Mouse (Mus musculus) skeletal muscle tissue, adult 2 months (tissue): ENCODE data around the gene Aak1.
A peak's percentile ranks its signal among the peaks of the same experiment; 100 is the strongest.

ENCODE experiments used
- DNase-seq: peaks from one replicate; pipeline ENCODE4 v3.0.0-alpha.2; 2012; ENCODE audit warnings: low read depth, low spot score

Gene Aak1

DNA sequence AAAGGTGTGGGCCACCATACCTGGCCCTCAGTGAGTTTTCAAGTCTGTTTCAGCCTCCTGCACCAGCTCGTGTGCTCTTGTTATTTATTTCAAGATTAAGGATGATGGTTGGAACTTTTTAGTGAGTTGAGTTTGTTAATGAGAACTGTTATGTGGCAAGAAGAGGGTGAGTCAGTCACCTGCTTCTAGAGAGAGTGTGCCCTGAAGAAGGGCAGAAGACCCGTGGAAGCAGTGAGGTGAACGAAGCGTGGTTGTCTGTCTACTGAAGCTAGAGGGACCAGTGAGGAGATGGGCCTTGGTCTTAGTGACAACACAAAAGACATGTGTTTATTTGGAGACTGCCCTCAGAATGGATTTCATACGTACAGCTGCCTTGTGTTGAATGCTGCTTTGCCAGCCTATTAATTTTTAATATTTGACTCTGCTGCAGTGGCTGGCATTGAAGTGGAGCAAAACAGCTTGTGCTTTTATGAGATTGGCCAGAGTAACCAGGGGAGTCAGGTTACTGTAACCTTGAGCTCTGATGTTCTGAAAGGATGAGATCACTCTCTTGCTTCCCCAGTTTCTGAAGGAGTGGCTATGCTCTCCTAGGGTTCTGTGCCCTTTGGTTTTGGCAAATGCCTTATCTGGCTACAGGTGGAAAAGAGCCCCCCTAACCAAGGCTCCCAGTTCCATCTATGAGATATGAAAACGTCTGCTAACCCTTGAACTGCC, 36.7 kb downstream of the Aak1 start:
- peak; percentile 73 for DNase-seq

DNA sequence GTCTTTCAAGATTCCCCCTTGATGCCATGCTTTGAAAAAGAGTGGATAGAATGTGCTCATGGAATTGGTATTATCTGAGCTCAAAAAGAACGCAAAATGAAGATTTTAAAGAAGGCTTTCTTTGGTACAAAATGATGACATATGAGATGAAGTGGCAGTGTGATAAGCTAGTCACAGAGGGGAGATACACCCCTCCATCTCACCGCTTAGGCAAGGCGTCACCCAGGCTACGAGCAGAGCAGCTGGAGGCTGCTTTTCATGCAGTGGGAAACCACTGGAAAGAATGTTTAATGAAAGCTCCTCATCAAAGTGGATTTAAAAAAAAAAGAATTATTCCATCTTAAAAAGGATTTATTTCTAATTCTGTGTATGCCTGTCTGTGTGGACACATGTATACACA, 37.5 kb downstream of the Aak1 start:
- DNase-seq = no peak

DNA sequence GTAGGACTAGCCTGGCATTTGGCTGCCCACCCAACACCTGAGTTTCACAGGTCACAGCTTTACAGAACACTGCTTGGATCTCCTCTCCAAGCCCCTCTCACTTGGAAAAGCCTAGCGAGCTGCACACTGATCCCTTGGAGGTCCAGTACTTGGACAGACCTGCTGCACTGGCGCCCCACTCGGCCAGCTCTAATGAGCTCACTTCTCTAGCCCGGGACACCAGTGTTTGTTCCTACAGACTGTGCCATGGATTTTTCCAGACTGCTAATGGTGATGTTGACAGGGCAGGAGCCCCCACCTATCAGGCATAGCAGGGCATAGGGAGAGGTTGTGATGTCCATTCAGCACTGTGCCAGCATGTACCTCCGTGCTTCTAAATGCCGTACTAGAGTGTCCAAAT, 48.2 kb downstream of the Aak1 start:
- no peak for DNase-seq

DNA sequence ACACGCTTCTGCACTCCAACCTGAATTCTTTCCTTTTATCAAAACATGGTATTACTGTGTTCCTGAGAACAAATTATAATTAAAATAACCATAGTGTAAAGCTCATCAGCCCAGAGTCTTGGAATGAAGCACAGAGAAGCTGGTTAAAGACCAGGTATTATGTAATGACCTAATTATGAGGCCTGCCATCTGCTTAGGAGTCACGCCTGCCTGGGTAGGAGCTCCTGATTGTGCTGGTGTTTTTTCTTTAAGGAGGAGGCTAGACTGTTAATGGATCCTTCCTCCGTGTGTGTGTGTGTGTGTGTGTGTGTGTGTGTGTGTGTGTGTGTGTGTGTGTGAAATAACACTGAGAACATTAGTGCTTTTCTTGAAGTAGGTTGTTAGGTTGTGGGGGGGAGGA, 49.7 kb downstream of the Aak1 start:
- DNase-seq = no peak

DNA sequence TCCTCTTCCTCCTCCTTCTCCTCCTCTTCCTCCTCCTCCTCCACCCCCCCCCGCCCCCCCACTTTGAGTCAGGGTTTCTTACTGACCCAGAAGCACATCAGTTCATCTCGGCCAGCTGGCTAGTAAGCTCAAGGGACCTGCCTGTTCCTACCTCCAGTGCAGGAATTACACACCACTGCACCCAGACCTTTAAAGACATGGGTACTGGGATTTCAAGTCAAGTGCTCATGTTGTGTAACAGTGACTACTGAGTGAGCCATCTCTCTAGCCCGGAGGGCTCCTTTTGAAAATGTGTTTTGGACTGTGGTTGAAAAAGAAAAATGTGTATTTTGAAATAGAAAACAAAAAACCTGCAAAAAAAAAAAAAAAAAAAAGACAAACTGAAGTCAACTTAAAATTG, 50.6 kb downstream of the Aak1 start:
- peak; percentile 55 for DNase-seq

DNA sequence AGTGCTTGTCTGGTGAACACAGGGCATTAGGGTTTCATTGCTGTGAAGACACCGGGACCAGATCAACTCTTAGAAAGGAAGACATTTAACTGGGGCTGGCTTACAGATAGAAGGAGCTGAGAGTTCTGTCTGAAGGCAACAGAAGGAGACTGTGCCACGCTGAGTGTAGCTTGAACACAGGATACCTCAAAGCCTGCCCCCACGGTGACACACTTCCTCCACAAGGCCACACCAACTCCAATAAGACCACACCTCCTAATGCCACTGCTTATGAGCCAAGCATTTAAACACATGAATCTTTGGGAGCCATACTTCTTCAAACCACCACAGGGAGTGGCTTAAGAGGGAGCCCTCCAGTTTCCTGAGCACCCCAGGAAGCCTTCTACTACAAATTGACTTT, 51.2 kb downstream of the Aak1 start:
- DNase-seq = no peak

DNA sequence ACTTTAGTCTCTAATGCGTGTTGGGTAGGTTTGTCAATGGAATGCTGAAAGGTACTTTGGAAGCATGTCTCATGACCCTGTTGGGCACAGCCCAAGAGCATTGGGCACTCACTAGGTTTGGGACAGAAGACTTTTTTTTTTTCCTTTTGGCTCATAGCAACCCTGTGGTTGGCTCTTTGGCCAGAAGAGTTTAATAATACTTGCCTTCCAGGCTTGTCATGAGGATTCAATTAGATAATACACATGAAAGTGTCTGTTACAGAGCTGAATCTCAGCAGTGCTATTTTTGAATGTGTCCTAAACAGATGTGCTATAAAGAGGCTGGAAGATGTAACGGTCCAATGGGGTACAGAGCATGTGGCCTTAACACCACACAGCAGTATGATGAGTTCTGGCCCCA, 56.2 kb downstream of the Aak1 start:
- DNase-seq = peak; percentile 58

DNA sequence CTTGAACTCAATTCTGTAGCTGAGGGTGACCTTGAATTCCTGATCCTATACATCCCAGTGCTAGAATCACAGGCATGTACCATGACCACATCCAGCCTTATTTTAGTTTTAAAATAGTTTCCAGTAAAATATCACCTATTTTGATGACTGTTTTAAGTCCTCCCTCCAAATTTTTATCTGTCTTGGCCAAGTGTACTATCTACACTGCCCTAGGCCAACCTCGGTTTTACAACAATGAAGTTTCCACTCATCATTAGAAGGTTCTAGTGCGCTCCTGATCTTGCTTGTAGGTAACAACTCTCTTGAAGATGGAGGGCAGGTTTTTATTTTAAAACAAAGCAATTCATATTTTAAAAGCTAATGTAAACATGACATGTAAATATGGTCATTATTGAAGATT, 57.9 kb downstream of the Aak1 start:
- no peak for DNase-seq

DNA sequence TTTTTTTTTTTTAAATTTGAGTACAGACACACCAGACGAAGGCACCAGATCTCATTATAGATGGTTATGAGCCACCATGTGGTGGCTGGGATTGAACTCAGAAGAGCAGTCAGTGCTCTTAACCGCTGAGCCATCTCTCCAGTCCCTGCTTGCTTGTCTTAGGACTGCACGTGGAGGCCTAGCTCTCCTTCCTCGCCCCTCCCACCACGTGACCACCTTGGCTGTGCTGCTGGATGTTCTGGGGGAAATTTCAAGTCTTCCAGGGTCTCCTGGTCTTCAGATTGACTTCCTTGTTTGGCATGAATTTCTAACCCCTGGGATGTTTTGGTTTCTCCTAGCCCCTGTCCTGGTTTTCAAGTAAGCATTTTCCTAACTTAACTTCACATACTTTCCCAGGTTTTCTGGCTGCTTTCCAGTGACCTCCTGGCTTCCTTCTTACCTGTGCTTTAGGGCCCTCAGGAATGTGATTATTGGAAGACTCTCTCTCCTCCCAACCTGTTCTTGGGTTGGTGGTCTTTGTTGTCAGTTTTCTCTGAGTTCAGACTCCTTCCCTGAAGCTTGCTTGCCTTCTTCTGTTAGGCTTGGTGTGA, 59.3 kb downstream of the Aak1 start:
- no peak for DNase-seq

DNA sequence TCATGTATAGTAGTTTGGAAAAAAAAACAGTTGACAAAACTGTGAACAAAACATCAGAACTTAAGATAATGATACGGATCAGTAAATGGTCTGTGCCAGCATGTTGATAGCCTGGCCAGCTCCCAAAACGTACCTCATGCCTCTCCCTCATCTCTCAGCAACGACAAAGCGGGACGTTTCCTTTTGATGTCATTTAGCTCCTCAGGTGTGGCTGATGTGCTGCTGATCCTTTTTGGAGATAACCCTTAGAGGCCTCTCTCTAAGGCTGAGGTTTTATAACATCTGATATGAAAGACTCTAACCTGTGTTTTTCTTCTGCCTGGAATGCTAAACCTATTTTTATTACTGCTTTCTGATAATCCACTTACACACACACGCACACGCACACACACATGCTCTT, 60.6 kb downstream of the Aak1 start:
- no peak for DNase-seq

DNA sequence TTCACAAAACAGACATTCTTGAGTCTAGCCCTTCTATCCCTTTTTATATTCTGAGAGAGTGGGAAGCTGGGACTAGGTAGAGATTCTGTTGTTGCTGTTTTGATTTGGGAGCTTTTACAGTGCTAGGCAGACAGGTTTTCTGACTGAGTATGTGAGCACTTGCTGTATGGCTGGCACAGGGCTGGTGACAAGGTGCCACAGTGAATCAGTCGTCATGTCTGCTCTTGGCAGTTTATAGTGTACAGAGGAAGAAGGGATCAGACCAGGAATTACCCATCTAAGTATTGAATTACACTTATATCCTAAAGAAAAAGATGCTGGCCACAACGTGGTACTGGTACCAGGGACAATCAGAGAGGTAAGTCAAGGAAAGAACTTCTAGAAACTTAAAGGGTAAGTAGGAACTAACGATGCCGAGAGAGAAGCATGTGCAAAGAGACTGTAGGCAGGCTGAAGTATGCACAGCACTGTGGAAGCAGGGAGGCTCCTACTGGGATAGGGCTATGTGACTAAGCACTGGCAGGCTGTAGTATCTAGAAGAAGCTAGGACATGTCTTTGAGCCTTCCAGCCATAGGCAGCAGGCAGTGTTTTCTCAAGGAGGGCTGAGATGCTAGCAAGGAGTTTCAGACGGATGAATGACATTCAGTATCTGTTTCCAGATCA, 67.0 kb downstream of the Aak1 start:
- DNase-seq = no peak

DNA sequence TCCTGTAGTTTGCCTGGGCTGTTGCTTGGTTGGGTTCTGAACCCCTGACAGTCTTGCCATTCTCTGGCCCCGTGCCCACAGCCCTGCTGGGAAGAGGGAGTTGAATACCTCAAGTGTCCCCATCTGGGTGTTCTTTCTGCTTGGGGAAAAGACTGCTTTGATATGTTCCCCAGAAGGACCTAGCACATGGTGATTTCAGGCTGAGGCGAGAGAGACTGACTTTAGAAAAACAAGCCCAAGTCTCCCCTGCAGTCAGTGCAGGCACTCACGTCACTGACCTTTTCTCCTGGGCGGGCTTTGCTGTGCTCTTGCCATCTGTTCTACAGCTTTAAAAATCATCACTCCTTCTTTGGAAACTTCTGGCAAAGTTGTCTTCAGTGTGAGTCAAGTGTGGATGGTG, 67.9 kb downstream of the Aak1 start:
- peak; percentile 56 for DNase-seq

DNA sequence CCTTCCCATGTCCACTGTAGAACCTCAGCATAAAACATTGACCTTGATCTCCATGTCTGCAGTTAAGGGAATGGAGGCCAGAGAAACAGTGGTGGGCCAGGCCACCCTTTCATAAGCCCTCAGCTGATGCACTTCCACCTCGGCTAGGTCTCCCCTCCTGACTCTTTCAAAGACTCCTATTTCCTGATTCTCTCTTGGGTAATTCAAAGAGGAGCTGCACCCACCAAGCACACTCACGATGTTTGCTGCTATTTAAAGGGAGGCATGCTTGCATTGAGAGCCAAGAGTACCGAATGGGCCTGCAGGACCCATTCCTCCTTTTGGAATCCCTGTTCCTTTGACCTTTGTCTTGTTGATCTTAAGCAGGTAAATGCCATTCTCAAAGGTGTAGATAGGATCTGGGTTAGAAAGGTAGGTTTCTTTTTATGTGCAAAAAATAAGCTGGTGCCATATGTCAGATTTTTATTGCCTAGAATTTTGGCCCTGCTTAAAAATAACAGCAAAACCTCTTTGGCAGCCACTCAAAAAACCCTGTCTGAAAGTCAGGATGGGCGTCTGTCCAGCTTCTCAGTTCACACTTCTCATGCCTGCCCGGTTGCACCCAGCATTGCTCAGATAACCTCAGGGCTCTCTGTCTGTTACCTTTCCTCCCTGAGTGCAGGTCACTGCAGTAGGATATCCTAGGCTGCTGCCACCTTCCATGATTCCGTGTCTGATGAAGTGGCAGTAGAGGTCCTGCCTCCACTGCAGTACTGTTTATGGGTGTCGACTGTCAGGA, 68.9 kb downstream of the Aak1 start:
- peak; percentile 62 for DNase-seq

DNA sequence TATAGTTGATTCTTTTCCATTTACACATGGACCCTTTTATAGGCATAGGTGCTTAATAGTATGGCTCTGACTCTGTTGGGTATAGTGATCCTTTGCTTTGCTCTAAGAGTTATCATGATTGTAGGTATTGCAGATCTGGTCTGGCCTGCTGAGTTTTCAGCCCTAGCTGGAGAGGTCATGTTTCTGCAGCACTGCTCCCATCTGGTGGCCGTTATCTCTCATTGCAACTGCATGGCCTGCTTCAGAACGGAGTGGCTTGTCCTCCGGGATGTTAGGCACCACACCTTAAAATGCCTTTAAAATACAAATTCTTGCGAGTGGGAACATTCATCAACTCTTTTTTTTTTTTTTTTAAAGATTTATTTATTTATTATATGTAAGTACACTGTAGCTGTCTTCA, 72.6 kb downstream of the Aak1 start:
- peak; percentile 71 for DNase-seq

DNA sequence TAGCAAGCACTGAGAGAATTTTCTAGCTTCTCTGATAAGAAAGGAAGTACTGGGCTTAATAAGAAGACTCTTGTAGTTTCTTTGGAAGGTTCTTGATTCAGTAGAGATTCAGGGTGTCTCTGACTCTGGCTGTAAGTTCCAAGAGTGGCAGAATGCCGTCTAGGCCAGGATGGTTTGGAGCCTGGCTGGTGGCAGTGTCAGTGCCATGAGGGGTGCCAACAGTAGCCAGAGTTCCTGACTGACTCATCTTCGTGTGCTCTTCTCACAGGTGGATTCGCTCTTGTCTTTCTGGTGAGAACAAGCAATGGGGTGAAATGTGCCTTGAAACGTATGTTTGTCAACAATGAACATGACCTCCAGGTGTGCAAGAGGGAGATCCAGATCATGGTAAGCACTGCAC, 75.4 kb downstream of the Aak1 start:
- DNase-seq = no peak

DNA sequence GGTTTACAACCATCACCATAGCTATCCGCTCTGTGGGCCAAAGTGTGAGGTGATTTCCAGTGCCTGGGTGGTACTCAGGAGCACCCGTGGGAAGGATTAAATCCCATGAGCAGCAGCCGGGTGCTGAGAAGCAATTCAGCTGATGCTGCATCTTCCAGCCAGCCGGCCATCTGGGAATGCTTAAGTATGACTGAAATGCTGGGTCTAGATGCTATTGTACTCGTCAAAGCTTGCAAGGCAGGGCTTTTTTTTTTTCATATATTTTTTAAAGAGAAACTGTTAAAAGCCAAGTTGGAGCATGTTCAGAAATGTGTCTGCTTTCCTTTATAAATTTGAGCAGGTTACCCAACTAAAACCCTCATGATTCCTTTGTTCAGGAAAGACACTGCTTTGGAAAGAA, 85.2 kb downstream of the Aak1 start:
- DNase-seq = no peak

DNA sequence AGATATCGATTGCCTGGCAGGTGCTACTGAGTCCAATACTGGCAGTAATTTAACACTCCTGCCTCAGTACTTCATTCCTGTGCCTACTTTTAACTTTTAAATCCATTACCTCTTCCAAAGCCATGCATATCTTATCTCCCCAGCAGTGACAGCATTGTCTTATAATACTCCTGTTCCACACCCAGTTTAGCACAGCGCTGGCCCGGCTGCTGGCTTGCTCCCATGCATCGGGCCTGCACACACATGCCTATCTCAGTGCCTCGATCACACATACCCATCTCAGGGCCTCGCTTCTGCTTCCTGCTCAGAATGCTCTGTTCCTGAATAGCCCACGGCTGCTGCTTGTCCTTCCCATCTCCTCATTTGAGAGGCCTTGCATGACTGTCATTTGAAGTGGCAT, 90.5 kb downstream of the Aak1 start:
- no peak for DNase-seq

DNA sequence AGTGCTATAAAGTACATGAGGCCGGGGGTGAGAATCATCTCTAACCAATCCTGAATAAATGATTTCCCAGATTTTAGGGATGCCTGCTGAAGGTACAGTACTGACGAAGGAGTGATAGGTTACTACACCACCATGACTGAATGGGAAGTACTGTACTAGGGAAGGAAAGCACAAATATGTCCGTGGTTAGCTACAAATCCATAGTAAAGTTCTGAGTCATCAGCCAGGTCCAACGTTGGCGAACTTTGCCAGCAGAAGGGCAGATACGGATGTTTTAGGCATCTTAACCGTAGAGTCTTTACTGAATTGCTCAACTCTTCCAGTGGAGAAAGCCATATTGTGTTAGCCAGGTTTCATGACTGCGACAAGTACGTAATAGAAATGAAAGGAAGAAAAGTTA, 91.6 kb downstream of the Aak1 start:
- DNase-seq = no peak

DNA sequence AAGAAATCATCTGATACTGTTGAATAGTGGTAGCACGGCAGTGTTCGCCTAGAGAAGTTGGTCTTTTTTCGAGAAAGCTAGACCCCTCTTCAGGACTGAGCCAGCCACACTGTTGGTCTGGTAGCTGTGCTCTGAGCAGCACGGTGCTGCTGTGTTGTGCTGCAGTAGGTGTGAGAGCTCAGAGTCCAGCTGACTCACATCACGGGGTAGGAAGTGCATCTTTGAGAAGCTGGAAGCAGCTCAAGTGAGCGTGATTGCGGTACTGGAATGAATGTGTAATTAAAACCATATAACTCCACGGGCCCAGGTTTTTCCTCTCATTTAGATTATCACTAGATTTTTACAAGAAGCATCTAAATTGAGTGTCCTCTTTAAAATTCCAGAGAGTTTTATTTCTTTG, 97.8 kb downstream of the Aak1 start:
- DNase-seq = no peak

DNA sequence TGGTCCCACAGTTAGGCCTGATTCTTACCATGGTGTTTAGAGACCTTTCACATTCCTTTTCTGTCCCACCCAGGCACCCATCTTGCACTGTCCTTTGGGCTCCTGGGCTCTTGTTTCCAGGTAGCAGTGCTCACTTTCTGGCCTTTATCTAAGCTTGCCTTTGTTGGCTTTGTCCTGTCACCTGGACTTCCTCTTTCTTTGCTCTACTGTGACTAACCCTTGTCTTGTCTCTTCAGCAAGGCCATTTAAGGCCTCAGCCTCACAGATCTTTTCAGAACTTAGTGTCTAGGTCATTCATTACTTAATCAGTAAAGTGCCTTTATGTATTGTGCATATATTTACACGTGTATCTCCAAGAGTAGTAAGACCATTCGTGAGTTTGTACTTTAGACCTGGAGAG, 99.4 kb downstream of the Aak1 start:
- DNase-seq = no peak

DNA sequence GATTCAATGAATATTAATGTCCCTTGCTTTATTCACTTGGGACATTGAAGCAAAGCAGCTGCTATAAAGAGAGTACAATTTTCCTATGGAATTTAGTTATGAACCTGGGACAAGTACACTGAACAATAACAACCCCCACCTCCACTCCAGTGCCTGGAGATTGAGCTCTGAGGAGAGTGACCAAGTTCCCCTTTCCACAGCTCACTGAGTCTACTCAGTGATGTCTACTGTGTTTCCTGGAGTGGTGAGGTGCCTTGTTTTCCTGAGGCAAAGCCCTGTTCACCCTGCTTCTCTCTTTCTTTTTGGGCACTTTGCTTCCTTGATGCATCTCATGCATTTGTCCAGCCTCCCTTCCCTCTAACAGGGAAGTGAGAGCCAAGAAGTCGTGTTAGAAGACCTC, 100.8 kb downstream of the Aak1 start:
- no peak for DNase-seq

DNA sequence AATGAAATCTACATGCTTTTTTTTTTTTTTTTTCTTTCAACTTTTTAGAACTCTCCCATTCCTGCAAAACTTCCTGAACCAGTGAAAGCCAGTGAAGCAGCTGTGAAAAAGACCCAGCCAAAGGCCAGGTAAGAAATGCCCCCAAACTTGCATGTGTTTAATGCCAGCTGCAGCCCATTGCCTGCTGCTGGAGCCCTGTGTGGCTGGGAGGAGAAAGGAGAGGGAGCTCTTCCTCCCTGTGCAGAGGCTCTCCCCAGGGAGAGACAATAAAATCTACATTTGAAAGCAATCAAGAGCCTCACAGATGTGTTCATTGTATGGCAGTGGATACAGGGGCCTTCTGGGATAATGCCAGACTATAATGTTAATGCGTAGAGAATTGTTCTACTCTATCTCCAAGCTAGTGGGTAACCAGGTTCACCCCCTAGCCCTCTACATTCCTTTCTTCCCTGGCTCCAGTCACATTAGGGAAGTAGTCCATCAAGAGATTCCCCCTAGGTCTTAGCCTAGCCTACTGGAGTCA, 101.5 kb downstream of the Aak1 start:
- no peak for DNase-seq
